Mouse (Mus musculus) heart, embryonic 11.5 days (tissue): ENCODE results near the gene Gm3233. TPM values are rescaled to one million over a fixed set of nuclear protein-coding genes. Genes with fewer than 3 reads are reported as not detected.
"Not testable (repeated sequence)": the region's sequence is repeated elsewhere in the genome, so short reads cannot be mapped to it uniquely, and the experiment has no call there.

Experiments used
- ATAC-seq: fragments of 200-750 bp; cut with Nextera tagmentation; replicated peaks from 2 replicates; pipeline ENCODE4 v1.8.0; 2017; ENCODE audit warnings: moderate library complexity; ENCODE audit not compliant: insufficient number of reproducible peaks, low FRiP score, low TSS enrichment
- H3K27ac ChIP-seq: fragments of 300-500 bp; sonication (generic); 2 replicates; pipeline ENCODE4 v1.5.1; 2014; ENCODE audit warnings: mild to moderate bottlenecking, low read depth, low read length
- H3K27me3 ChIP-seq: fragments of 300-500 bp; sonication (generic); 2 replicates; pipeline ENCODE4 v1.6.1; 2014; ENCODE audit warnings: mild to moderate bottlenecking, low read length, mixed read lengths; ENCODE audit not compliant: control insufficient read depth, insufficient read depth
- H3K36me3 ChIP-seq: fragments of 300-500 bp; sonication (generic); 2 replicates; pipeline ENCODE4 v1.6.1; 2014; ENCODE audit warnings: mild to moderate bottlenecking, low read length, moderate library complexity, mixed read lengths; ENCODE audit not compliant: control insufficient read depth, insufficient read depth
- H3K4me1 ChIP-seq: fragments of 300-500 bp; sonication (generic); 2 replicates; pipeline ENCODE4 v1.6.1; 2014; ENCODE audit warnings: low read length; ENCODE audit not compliant: control insufficient read depth, insufficient read depth
- H3K4me2 ChIP-seq: fragments of 300-500 bp; sonication (generic); 2 replicates; pipeline ENCODE4 v1.6.1; 2014; ENCODE audit warnings: mild to moderate bottlenecking, moderate library complexity
- H3K4me3 ChIP-seq: fragments of 300-500 bp; sonication (generic); 2 replicates; pipeline ENCODE4 v1.5.1; 2014; ENCODE audit warnings: low read depth, low read length
- H3K9ac ChIP-seq: fragments of 300-500 bp; sonication (generic); 2 replicates; pipeline ENCODE4 v1.6.1; 2014; ENCODE audit warnings: mild to moderate bottlenecking, low read depth, low read length, moderate library complexity
- H3K9me3 ChIP-seq: fragments of 300-500 bp; sonication (generic); replicated peaks from 2 replicates; pipeline ENCODE4 v1.6.1; 2016; ENCODE audit warnings: low read length; ENCODE audit not compliant: control insufficient read depth
- WGBS: fragments of 180-500 bp; shearing (Covaris S2); extraction: QIAGEN DNeasy Blood & Tissue Kit; methylation state at CpG from one replicate; pipeline ENCODE4 v1.1.7; 2014; ENCODE audit not compliant: insufficient replicate concordance; 5-methylcytosine and 5-hydroxymethylcytosine counted together
- polyA plus RNA-seq: library from polyadenylated mRNA; unstranded; fragments of >200 nt; fragmentation: Nextera tagmentation; extraction: Ambion mirVana; gene quantifications from 2 replicates; pipeline ENCODE4 v1.2.1, GENCODE M21; 2014

The Gm3233 gene
- polyA plus RNA-seq, 1 experiment from 2014 or later, result not detected

GRCm38 (mm10) chr10:77783396-77783795, 23.9 kb upstream of the Gm3233 start:
- H3K27ac ChIP-seq, result not testable (repeated sequence)

GRCm38 (mm10) chr10:77782442-77782841, 23.0 kb upstream of the Gm3233 start, which contains the start of gene Gm3250:
TSS of gene Gm3250 (minus strand) at chr10:77782542.
- not testable (repeated sequence) for H3K36me3 ChIP-seq, H3K27me3 ChIP-seq, ATAC-seq, H3K4me3 ChIP-seq, H3K27ac ChIP-seq, H3K9me3 ChIP-seq, H3K4me2 ChIP-seq, H3K9ac ChIP-seq, H3K4me1 ChIP-seq
- WGBS, result 43% methylated on average over 1 of the region's 1 CpGs

More at GRCm38 (mm10) chr10:77783396-77783795, 23.9 kb upstream of the Gm3233 start:
- H3K4me3 ChIP-seq, H3K4me1 ChIP-seq, ATAC-seq, H3K9me3 ChIP-seq, H3K4me2 ChIP-seq, H3K9ac ChIP-seq, H3K27me3 ChIP-seq, H3K36me3 ChIP-seq: not testable (repeated sequence)
- WGBS, result 83% methylated on average over 2 of the region's 3 CpGs

GRCm38 (mm10) chr10:77776844-77777243, 17.4 kb upstream of the Gm3233 start, which contains the start of gene Gm7138:
TSS of gene Gm7138 (minus strand) at chr10:77776944.
- H3K9me3 ChIP-seq, H3K27ac ChIP-seq, H3K9ac ChIP-seq, H3K36me3 ChIP-seq, ATAC-seq, H3K4me2 ChIP-seq, H3K27me3 ChIP-seq, H3K4me3 ChIP-seq, H3K4me1 ChIP-seq: not testable (repeated sequence)
- WGBS, result 50% methylated on average over 1 of the region's 1 CpGs

- WGBS, result 43% methylated on average over 1 of the region's 3 CpGs
Observed at GRCm38 (mm10) chr10:77772142-77772541, 12.7 kb upstream of the Gm3233 start.

GRCm38 (mm10) chr10:77771225-77771624, 11.7 kb upstream of the Gm3233 start, which contains the start of gene Gm3238:
TSS of gene Gm3238 (minus strand) at chr10:77771325.
- ATAC-seq, H3K4me3 ChIP-seq, H3K27ac ChIP-seq, H3K27me3 ChIP-seq, H3K4me2 ChIP-seq, H3K9me3 ChIP-seq, H3K36me3 ChIP-seq, H3K4me1 ChIP-seq, H3K9ac ChIP-seq: not testable (repeated sequence)
- WGBS, result 50% methylated on average over 1 of the region's 1 CpGs

More at GRCm38 (mm10) chr10:77772142-77772541, 12.7 kb upstream of the Gm3233 start:
- not testable (repeated sequence) for H3K4me1 ChIP-seq, H3K27me3 ChIP-seq, H3K4me2 ChIP-seq, H3K4me3 ChIP-seq, H3K9ac ChIP-seq, H3K9me3 ChIP-seq, ATAC-seq, H3K27ac ChIP-seq, H3K36me3 ChIP-seq

- Histone ChIP-seq H3K9me3 (no peaks in the 10 kb centered on the region), H3K9ac (no peak overlapping the region), H3K4me2 (no peak overlapping the region), H3K27me3 (no peaks in the 10 kb centered on the region), H3K27ac (no peak overlapping the region), H3K4me1 (no peaks in the 10 kb centered on the region), H3K36me3 (no peaks in the 10 kb centered on the region), H3K4me3 (no peak overlapping the region)
- WGBS, result 68% methylated on average over 1 of the region's 1 CpGs
- no peak for ATAC-seq
Observed at GRCm38 (mm10) chr10:77769727-77770126, 10.2 kb upstream of the Gm3233 start.

- no peak overlapping the region for H3K27ac ChIP-seq
- no peak overlapping the region for H3K4me3 ChIP-seq
- H3K36me3 ChIP-seq, result no peaks in the 10 kb centered on the region
- no peaks in the 10 kb centered on the region for H3K27me3 ChIP-seq
- no peak overlapping the region for H3K4me2 ChIP-seq
- no peak for ATAC-seq
- no peaks in the 10 kb centered on the region for H3K4me1 ChIP-seq
- H3K9me3 ChIP-seq, result no peaks in the 10 kb centered on the region
- no peak overlapping the region for H3K9ac ChIP-seq
Observed at GRCm38 (mm10) chr10:77753448-77753847, 6.0 kb downstream of the Gm3233 start.

- H3K36me3 ChIP-seq, H3K4me1 ChIP-seq, ATAC-seq, H3K27ac ChIP-seq, H3K9me3 ChIP-seq, H3K9ac ChIP-seq, H3K4me3 ChIP-seq, H3K4me2 ChIP-seq, H3K27me3 ChIP-seq: not testable (repeated sequence)
- 47% methylated on average over 3 of the region's 3 CpGs for WGBS
Observed at GRCm38 (mm10) chr10:77752312-77752711, 7.2 kb downstream of the Gm3233 start.

GRCm38 (mm10) chr10:77751254-77751653, 8.2 kb downstream of the Gm3233 start, which contains the start of gene Gm9736:
TSS of gene Gm9736 (minus strand) at chr10:77751354.
- not testable (repeated sequence) for H3K4me1 ChIP-seq, H3K9ac ChIP-seq, H3K4me2 ChIP-seq, H3K36me3 ChIP-seq, H3K9me3 ChIP-seq, H3K27me3 ChIP-seq, H3K4me3 ChIP-seq, ATAC-seq, H3K27ac ChIP-seq
- WGBS, result 46% methylated on average over 1 of the region's 1 CpGs
